Mouse (Mus musculus) spleen, postnatal 10 days (tissue): Measurements from ENCODE around the gene Kifap3.
A peak's percentile ranks its signal among the peaks of the same experiment; 100 is the strongest.
"Not testable (repeated sequence)": the region's sequence is repeated elsewhere in the genome, so short reads cannot be mapped to it uniquely, and the experiment has no call there.

Experiments
- DNase-seq, 2 experiments: peaks; one replicate each; pipeline ENCODE4 v3.0.0; 2021 to 2022; ENCODE audit warnings: low spot score in 2 of 2

Kifap3 gene

DNA sequence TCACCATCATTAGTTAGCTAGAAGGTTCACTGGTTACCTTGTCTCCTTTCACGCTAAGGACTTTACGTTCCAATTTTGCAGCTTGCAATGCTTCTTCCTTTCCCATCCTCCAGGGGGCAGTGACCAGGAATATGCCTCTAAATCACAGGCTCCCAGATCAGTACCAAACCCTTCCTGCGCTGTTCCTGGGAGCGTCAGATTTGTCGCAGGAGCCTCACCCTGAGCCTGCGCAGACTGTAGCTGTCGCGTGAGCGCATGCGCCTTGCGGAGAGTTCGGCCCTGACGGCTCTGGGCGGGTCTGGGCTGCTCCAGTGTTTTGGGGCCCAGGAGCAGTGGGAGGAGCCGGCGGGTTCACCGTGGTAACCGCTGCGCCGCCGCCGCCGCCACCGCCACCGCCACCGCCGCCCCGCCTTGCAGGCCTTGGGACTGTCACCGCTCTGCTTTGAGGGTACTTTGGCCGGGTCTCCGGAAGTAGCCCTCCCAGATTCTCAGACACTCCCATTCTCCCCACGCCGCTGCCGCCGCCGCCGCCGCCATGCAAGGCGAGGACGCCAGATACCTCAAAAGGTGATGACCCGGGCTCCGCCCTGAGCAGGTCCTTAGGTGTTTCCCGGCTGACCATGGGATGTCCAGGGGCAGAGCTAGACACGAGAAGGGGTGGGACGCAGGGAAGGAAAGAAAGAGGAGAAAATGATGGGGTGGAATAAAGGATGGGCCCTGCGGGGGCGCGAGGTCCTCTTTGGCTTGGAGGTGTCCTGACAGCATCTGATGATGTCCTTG, at the start of gene Kifap3:
Gene Kifap3 (plus strand): TSS at position 248 of the 780 bp plus-strand sequence.
- DNase-seq = peak; percentile 69 to 91

DNA sequence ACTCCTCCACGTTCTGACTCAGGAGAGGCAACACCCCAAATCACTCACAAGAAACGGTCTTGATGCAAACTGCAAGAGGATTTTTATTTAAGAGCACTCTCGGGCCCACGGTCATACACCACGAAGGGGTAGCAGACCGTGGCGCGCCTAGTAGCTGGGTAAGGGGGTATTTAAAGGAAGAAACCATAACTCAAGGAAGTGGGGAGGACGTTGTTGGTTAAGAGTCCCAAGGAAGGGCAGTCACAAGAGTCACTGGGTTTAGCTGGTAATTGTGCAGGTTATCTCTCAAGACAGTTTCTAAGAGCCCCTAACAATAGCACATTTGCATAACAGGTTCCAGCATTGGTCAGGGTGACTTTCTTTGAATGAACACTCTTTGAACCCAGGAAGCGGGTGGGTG, 48.2 kb upstream of the Kifap3 start:
- DNase-seq = not testable (repeated sequence)

DNA sequence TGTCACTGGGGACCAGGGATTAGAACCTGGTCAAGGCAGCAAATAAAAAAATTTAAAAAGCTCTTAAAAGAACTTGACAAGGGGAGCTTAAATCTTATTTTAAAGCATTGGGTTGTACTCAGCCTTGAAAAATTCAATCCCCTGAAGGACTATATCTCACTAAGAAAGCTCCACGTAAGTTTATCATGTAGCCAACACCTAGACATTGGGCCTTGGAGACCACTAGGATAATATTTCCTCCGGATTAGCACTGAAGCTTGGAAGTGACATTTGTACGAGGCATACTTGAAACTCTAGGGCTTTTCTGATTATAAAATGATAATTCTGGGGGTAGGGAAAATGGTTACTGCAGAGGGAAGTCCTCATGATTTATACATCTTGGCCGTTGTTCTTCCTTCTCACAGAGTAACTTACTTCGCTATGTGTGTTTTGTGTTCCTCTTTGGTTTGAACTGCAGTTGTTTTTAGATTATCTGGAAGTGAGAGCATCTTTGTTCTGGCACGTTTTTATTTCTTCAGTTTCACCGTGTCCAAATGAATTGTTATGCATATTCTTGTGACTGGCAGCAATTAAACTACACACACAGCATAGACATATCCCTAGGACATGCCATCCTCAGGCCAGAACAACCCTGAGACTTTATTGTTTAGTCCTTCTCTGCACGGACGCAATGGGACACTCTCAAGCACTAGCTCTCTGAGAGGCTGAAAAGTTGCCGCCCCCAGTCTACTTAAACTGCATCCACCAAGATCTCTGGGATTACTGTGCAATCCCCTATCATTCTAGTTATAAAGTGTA, 42.7 kb upstream of the Kifap3 start:
- no peak for DNase-seq

DNA sequence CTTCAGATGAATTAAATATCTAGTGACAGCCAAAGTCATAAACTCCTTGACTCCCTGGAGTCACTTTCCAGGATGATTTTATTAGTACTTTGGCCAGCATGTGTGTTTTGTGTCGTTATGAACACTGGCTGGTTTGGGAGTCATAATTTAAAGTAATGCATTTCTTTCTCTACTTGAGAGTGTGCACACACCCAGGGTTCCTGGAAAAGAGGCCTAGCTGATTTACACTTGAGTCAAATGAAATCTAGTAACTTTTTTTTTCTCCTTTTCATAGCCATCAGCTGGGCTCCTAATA, 42.2 kb upstream of the Kifap3 start:
- DNase-seq = no peak

DNA sequence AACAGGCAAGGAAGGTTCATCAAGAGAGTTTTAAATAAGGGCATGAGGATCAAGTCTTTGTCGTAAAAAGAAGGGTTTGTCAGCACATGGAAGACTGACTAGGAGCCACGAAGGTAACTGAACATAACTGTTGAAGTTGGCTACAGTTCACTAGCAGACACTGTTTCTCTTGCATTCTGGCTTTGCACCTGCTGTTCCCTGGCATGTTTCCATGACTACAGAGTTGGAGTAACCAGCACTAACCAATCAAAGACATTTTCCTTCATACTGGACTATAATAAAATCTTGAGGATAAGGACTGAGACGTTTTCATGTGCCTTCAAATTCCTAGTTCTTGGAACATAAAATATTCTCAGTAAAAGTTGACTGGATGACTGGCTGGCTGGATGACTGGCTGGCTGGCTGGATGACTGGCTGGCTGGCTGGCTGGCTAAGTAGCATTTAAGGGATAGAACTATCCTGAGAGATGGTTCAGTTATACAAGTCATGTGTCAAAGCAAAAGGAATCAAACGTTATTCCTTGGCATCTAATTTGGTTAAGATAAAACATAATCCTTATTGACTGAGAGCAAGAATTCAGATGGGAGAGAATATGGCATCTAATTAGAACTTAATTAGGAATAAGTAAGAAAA, 27.9 kb upstream of the Kifap3 start:
- DNase-seq = no peak

DNA sequence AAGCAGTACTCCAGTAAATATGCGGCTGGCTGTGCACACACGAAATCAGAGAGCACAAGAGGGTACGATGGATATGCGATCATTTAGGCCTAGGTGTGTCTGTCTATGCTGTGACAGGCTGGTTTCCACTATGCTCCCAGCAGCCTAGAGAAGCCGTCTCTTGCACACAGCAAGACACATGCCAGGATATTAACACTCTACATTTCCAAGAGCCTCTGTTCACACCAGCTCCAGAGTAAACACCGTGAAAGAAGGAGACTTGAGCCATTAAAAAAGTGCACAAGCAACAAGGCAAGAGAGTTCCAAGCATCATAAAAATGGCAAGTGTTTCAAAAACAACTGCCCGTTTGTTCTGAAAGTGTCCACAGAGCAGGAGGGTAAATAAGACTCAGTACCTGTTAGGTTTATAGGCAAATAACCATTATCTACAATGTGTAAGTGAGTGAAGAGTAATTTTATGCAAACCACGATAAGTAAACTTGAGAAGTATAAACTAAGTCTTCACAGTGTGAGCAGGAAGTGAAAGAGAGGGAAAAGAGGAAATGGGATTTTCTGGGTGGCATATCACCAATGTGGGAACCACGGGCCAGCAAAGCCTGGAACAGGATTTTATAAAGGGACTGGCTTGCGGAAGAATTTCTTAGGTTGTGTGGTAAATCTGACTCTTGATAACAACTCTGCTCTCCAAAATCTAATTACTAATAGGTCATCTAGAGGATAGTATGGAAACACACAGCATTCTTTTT, 21.7 kb upstream of the Kifap3 start:
- no peak for DNase-seq

DNA sequence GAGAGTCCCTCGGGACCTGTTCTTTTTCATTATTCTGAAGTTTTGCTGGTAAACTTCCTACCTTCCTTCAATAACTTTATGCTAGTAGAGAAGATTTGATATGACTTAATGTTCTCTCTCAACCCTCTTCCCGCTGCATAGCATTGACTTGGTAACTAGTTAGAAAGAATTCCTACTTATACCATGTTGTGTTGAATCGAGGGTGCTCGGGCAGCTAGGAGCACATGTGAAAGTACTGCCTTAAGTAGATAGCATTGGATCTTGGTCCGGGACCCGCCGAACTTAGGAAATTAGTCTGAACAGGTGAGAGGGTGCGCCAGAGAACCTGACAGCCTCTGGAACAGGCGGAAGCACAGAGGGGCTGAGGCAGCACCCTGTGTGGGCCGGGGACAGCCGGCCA, 4.2 kb downstream of the Kifap3 start:
- not testable (repeated sequence) for DNase-seq

DNA sequence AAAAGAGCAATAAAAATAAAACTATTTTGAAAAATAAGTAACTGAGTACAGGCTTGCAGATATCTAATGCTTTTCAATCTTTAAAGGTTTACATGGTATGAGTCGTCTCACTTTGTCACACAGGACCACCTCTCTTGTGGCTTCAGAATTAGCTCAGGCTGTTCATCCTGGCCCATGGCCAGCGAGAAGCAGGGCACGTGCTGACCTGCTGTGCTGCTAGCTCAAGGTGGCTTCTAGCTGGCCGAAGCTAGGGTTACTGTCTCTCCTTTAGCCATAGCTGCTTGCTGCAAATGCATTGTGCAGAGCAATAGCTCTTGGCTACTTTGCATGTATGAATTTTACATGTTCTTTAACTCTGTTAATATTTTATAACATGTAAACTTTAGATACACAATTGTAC, 42.0 kb downstream of the Kifap3 start:
- no peak for DNase-seq

DNA sequence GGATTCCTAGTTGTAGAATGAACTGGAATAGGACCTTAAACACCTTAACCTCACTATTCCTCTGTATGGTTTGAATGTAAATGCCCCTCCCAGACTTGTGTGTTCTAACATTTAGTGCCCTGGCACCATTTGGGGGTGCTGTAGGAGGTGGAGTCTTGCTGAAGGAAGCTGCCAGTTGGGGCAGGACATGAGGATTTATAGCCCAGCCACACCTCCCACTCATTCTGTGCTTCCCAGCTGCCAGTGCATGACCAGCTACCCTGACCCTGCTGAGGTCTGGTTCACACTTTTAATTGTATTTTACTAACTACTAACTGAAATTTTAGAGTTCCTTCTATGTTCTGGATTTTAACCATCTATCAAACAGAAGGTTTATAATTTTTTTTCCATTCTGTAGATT, 50.1 kb downstream of the Kifap3 start:
- no peak for DNase-seq

DNA sequence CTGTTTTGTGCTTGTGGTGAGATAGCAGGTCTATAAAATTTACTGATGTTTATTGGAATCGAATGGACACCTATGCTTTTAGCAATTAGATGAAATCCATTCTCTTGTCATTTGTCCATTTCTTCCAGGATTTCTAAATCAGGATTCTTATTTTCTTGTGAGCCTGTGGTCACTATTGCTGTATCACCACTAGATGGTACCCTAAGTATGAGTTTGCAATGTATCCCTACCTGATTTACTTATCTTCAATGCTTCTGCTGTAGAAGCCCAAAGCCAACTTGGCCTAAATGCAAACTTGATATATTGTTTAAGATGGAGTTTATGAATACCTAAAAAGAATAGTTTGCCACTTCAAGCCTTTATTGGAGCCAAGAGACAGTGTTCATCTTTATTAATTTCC, 54.7 kb downstream of the Kifap3 start:
- DNase-seq = no peak

DNA sequence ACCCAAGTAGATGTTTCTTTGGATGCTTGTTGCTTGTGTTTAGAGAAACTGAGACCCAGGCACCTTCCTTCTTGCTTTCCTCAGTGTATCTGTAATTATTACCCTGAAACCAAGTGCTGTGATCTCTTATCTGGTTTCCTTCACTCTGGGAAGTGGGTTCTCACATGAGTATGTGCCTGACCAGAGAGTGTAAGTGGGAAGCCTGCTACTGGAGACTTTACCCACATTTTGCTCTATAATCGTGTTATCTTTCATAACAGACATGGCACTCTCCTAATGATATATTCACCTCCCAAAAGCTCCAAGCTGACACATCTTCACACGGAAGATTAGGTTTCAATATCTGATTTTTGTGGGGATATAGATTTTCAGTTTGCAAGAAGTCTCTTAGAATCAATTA, 55.7 kb downstream of the Kifap3 start:
- no peak for DNase-seq

DNA sequence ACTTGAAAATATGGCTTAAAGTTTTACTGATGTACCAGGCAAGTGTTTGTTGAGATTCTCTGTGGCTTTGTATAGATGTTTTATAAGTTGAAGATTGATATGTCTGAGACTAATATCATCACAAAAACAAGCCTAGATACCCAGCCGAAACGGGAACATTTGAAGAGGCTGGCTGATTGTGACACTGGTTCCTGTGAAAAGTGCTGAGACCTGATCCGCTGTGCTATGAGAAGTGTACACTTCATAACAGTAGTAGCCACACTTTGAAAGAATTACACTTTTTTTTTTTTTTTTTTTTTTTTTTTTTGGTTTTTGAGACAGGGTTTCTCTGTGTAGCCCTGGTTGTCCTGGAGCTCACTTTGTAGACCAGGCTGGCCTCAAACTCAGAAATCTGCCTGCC, 59.1 kb downstream of the Kifap3 start:
- not testable (repeated sequence) for DNase-seq

DNA sequence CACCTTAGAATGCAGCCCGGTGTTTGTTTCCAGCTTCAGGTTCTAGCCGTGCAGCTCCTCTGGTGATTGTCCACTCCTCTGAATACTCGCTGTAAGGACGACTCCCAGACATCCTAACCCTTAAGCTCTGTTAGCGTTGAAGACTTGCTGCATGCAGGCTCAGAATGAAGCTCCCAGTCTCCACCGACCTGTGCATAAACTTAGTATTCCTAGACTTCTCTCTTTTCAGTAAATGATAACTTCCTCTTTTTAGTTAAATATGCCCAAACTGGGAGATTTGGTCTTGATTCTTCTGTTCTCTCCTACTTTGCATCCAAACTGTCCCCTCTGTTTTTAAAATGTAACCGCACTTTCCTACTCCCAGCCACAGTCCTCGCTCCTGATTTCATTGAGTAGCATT, 61.2 kb downstream of the Kifap3 start:
- DNase-seq = no peak

DNA sequence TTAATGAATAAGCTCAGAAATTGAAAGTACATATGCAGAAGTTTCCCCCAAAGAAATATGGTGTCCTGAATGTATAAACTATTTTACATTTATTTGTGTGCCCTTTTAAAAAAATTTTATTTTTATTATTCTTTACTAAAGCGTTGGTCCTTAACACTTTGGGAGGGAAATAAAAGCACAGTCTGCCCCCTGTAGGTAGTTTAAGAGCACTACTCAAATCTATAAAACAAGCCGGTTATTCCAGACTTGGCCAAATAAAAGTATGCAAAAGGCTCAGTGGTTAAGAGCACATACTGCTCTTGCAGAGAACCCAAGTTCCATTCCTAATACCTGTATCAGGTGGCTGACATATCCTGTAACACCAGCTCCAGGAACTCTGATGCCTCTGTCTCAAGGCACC, 62.9 kb downstream of the Kifap3 start:
- DNase-seq = no peak

DNA sequence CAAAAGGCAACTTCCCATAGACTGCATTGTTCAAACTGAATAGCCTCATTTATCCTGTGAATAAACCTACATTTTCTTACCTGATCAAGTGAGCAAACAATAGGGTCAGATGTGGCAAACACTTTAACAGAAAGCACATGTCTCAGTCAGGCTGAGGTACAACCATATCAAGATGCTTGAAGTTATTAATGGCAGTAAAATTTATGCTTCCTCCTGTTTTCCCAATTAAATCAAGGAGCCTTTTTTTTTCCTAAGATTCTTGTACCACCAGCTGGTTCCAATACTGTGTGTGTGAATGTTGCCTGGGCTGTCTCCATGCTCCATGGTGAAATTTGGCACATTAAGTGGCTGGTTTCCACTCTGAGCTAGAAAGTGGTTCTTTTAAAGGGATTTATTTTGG, 64.5 kb downstream of the Kifap3 start:
- no peak for DNase-seq

DNA sequence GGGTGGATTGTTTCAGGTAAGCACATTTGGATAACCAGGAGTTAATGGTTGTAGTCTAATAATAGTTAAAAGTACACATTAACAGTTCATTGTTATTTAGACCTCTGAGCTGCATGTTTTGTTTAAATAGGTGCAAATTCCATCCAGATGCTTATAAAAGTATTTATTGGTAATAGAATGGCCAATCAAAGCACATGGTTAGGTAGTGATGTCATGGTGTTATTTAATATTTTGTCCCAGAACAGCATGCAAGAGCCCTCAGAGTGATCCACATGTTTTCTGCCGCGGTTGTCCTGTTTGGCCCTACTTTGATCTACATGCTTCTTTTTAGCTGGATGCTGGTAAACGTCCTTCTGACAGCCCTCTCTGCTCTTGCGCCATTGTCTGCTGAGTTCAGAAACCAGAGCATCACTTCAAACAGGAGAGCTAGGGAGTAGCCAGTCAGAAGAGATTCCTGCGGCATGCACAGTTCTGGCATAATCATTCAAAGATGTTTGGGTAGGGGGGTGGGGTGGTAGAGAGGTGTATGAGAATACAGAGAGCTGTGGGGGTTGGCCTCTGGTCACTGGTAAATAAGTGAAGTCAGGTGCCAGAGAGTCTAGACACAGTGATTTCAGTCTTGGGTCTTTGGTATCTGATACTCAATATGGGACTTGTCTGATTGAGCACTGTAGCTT, 73.6 kb downstream of the Kifap3 start:
- DNase-seq = no peak

DNA sequence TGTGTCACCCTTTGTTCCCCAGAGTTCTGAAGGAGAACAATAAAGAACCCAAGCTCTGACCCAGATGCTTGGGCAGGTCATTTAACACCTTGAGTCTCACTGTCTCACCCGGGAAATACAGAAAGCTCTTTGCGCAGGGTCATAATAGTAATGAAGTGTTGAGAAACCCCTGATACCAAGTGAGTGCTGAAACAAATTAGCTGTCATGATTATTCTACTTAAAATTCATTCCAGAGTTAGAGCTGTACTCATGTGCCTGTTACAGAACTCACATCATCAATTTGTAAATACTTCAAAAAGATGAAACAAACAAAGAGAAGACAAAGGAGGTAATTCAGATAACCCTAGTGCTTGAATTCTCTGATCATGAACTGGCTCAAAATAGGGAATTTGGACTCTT, 79.0 kb downstream of the Kifap3 start:
- no peak for DNase-seq

DNA sequence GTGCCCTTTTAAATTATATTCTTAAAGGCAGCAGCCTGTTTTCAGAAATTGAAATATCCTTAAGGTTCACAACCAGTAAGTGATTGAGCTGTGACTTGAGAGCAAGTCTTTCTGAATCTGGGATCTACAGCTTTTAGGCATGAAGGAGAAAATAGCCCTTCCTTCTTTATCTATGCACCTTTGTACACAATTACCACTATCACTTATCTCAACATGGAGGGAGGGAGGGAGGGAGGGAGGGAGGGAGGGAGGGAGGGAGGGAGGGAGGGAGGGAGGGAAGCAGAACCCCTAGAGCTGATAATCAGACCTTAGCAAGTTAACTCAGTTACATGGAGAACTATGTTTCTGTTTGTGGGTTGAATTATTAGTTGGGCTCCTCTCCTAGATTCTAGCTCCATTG, 82.2 kb downstream of the Kifap3 start:
- DNase-seq = no peak

DNA sequence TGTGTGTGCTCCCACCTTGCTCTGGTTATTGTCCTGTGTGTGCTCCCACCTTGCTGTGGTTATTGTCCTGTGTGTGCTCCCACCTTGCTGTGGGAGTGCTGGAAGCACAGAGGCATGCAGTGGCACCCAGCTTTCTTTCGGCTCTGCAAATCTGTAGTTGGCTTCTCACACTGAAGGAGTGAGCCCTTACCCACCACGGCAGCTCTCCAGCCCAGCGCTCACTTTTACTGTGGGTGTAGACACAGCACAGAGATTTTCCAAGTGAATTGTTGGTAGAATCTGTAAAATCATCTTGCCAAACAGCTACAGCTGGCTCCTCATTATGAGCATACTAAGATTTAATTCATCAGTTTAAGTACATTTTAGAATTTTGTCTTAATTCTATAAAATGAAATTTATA, 93.8 kb downstream of the Kifap3 start:
- DNase-seq = no peak

DNA sequence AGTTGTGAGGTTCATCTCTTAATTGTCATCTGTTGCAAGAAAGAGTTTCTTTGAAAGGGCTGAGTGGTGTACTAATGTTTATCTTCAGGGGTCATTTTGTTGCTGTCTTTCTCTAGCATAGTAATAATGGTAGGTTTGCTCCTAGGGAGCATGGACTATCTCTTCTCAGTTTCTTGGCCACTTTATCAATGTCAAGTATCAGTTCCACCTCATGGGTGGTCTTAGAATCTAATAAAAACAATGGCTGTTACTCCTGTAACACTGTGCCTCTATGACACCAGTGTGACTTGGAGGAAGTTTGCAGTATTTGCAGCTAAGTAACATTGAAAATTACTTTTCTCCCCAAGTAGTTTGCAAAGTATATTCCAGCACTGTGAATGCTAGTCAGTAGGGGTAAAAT, 110.2 kb downstream of the Kifap3 start:
- DNase-seq = no peak

DNA sequence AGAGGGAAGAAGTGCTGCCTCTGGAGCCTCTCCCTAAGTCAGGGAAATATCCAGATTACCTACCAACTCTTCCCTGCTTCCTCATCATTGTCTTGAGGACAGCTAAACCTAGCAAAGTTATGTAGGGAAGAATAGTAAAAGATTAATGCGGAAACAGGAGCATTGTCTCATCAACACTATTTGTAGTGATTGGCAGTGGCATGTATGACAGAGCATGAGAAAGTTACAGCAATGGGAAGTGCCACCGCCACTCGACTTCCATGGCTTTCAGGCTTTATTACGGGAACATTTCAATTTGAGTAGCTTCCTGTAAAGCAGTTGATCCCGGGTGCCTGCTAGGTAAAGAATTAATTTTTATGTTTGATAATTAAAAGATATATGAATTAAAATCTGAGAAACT, 113.9 kb downstream of the Kifap3 start:
- no peak for DNase-seq
